Mouse (Mus musculus): ENCODE measurements around the gene Simc1.

DNA sequence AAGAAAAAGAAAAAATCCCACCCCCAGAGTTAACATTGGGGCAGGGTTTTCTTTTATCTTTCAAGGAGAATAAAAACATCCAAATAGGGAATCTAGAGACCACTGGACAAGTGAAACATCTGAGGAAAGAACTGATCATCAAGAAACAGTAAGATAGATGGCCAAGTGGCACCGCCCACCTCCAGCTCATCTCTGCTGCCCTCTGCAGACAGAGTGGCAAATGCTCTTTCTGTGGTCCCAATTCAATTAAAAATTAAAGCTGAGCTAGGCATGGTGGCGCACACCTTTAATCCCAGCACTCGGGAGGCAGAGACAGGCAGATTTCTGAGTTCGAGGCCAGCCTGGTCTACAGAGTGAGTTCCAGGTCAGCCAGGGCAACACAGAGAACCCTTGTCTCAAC is 16.6 kb downstream of the Simc1 start:
- no peak for TF ChIP-seq POLR2A (IDR thresholded peaks at IDR 0.05; ENCODE audit: extremely low read depth, insufficient read depth, low read length)
- peak; percentile 21; the same call in 1 of the 2 replicates for TF ChIP-seq CTCF (IDR thresholded peaks at IDR 0.05; ENCODE audit: extremely low read depth, insufficient read depth, low read length)
